Mouse (Mus musculus) bone marrow, adult 2 months (tissue): Measurements from ENCODE around the gene Ski.

Experiments used
- CTCF ChIP-seq: fragments of 200-500 bp; IDR thresholded peaks from 2 replicates; pipeline ENCODE4 v1.5.1; 2011; ENCODE audit warnings: low read length, control low read depth; ENCODE audit not compliant: control insufficient read depth, insufficient read depth
- POLR2A ChIP-seq: fragments of 200-500 bp; IDR thresholded peaks from 2 replicates; pipeline ENCODE4 v1.6.1; 2011; ENCODE audit warnings: low read depth, mild to moderate bottlenecking, control low read depth, low read length, borderline replicate concordance; ENCODE audit not compliant: control insufficient read depth

DNA sequence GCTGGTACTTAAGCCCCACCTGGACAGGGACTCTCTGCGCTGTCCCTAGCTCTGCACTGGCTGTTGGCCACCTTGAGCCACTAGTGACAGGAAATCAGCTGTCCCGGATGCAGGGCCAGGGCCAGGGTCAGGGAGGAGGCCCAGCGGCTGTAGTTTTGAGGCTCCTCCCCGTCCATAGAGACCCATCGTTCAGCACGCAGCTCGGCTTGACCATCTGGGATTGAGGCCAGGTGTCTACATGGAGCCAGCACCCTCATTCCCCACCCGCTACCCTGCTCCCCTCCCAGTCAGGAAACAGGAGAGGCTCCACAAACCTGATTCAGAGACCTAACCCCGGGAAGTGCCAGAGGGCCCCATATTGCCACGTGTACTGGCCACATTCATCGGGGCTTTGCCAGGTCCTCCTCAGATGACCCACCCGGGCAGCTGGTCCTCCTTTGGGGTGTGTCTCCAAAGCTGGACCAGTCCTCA is 81.6 kb downstream of the Ski start:
- TF ChIP-seq POLR2A (no peak), CTCF (no peak)
